ENCODE assay signal across 12 mouse cellular contexts in the genomic region with DNA sequence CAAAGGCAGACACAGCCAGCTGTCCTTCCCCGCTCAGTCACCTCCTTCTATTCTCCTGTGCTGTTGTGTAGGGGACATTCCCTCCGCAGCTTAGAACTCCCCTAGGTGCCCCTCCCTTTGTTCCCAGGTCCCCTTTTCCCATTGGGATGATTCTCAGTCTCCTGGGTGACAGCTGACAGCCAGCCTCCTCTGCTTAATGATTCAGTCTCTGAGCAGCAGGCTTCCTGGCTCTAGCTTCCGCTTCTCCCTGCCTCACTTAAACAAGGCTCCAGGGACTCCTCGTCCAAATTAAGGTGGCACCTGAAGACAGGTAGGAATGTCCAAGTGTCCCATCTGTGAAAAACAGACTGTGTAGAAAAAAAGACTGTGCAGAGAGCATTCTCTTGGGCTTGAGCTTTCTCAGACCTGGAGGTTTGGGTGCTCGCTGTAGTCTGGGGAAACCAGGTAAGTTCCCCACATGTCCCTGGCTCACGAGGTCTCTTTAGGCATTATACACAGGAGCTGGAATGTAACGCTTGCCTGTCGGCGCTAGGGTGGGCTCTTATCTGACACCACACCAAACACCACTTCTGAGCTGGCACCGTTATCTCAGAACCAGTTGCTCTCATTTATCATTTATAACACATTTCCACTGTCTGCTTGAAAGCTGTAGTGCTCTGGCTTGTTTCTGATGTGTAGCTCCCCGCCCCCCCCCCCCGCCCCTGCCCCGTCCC. TPM values are rescaled to one million over a fixed set of nuclear protein-coding genes. Genes with fewer than 3 reads are reported as not detected.
DNase-seq lines count a peak whose midpoint lies in the region; ATAC-seq lines count a peak whose summit lies in the region.
"Had no signal": no experiment of that assay in that cellular context is flagged by ENCODE, and none has a peak within 500 bp of the region (broad histone marks: within the 10 kb centered on the region; RNA-seq: fewer than 3 reads in every experiment).

No protein-coding gene starts in this region.

- ATAC-seq in heart, embryonic 16.5 days (replicated peaks; ENCODE audit: extremely low read depth, insufficient read depth, low FRiP score) = 0 out of 2 replicates have a peak, but pooled peaks have one; percentile 28
- no peak for ATAC-seq in hindbrain, embryonic 13.5 days (ENCODE audit: low FRiP score)
- ATAC-seq in midbrain, embryonic 13.5 days = peak; percentile 40
- no peak for ATAC-seq in inflammation-experienced regulatory T-cells, adult 6 months

- no peak for DNase-seq in heart, adult 8-10 months (ENCODE audit: low spot score)
- DNase-seq in c-Kit-positive CD71-positive TER-119-negative erythroid progenitor cells, embryonic 14.5 days (ENCODE audit: low read depth) = peak; percentile 64
- DNase-seq in cerebellum, adult 11 months = no peak
- no peak for DNase-seq in urinary bladder, postnatal 25 days (ENCODE audit: low spot score)
- DNase-seq: cerebellum, adult 18-20 months; heart, postnatal 4 days; lung, postnatal 36 days had no signal

- peaks cover 11% of the 10 kb centered on the region for H3K36me3 ChIP-seq in heart, embryonic 16.5 days (ENCODE audit: control insufficient read depth, insufficient read depth)
- H3K36me3 ChIP-seq in hindbrain, embryonic 13.5 days = peaks cover 23% of the 10 kb centered on the region
- H3K36me3 ChIP-seq in midbrain, embryonic 13.5 days = peaks cover 21% of the 10 kb centered on the region

- peaks cover 3% of the 10 kb centered on the region; the same call in 1 of the 2 replicates for H3K9me3 ChIP-seq in heart, embryonic 16.5 days (replicated peaks; ENCODE audit: control insufficient read depth, low read length)
- no peaks in the 10 kb centered on the region for H3K9me3 ChIP-seq in hindbrain, embryonic 13.5 days
- no peaks in the 10 kb centered on the region; the same call in 1 of the 2 replicates for H3K9me3 ChIP-seq in midbrain, embryonic 13.5 days

- no peak overlapping the region for H3K27ac ChIP-seq in heart, embryonic 16.5 days (ENCODE audit: low read length)
- H3K27ac ChIP-seq in hindbrain, embryonic 13.5 days = peak overlapping the region; percentile 46
- peak overlapping the region; percentile 68 for H3K27ac ChIP-seq in midbrain, embryonic 13.5 days

- WGBS in heart, embryonic 16.5 days = 27% methylated on average over 13 of the region's 13 CpGs
- WGBS in hindbrain, embryonic 13.5 days = 45% methylated on average over 13 of the region's 13 CpGs
- WGBS in midbrain, embryonic 13.5 days = 34% methylated on average over 13 of the region's 13 CpGs

- no peak overlapping the region for H3K9ac ChIP-seq in heart, embryonic 16.5 days (ENCODE audit: low read length)
- peak overlapping the region; percentile 49; the same call in 1 of the 2 replicates for H3K9ac ChIP-seq in hindbrain, embryonic 13.5 days
- H3K9ac ChIP-seq in midbrain, embryonic 13.5 days (replicated peaks) = no peak overlapping the region

- H3K27me3 ChIP-seq in heart, embryonic 16.5 days (ENCODE audit: control insufficient read depth, insufficient read depth, low read length) = no peaks in the 10 kb centered on the region
- no peaks in the 10 kb centered on the region for H3K27me3 ChIP-seq in hindbrain, embryonic 13.5 days
- no peaks in the 10 kb centered on the region for H3K27me3 ChIP-seq in midbrain, embryonic 13.5 days

- H3K4me3 ChIP-seq in heart, embryonic 16.5 days (ENCODE audit: low read length) = no peak overlapping the region
- no peak overlapping the region for H3K4me3 ChIP-seq in hindbrain, embryonic 13.5 days
- no peak overlapping the region for H3K4me3 ChIP-seq in midbrain, embryonic 13.5 days (replicated peaks)

- H3K4me2 ChIP-seq in heart, embryonic 16.5 days (ENCODE audit: low read depth, low read length) = no peak overlapping the region
- 0 out of 2 replicates have a peak overlapping the region, but pooled peaks have one; percentile 1 for H3K4me2 ChIP-seq in hindbrain, embryonic 13.5 days
- no peak overlapping the region for H3K4me2 ChIP-seq in midbrain, embryonic 13.5 days (replicated peaks)

- H3K4me1 ChIP-seq in heart, embryonic 16.5 days (ENCODE audit: control insufficient read depth, insufficient read depth, low read length) = peaks cover 27% of the 10 kb centered on the region
- H3K4me1 ChIP-seq in hindbrain, embryonic 13.5 days (replicated peaks) = peaks cover 48% of the 10 kb centered on the region
- H3K4me1 ChIP-seq in midbrain, embryonic 13.5 days (replicated peaks) = peaks cover 54% of the 10 kb centered on the region

RNA-seq across cellular contexts. Expression of gene Abcg1, which starts 33.7 kb away (rescaled TPM):
- 12.7 and 15.6 TPM in 2 replicates for polyA plus RNA-seq in heart, embryonic 16.5 days (2015; fragmentation: Nextera tagmentation; extraction: Ambion mirVana)
- total RNA-seq in heart, adult 8-10 months (2022) = 1 to 10 TPM; 3.7 to 6.9 (median 6.5) TPM
- 19.3 and 21.5 TPM in 2 replicates for polyA plus RNA-seq in hindbrain, embryonic 13.5 days (2015; fragmentation: Nextera tagmentation; extraction: Ambion mirVana)
- polyA plus RNA-seq in midbrain, embryonic 13.5 days (2015; fragmentation: Nextera tagmentation; extraction: Ambion mirVana) = 21.8 and 24.4 TPM in 2 replicates
- polyA plus RNA-seq in inflammation-experienced regulatory T-cells, adult 6 months (2017; shearing (Covaris generic)) = 100 to 1,000 TPM in 1 of 3 experiments, 10 to 100 TPM in 2; 67.1 to 113 (median 95.6) TPM

RNA-seq across cellular contexts. Expression of gene Tff3, which starts 38.3 kb away (rescaled TPM):
- polyA plus RNA-seq in heart, embryonic 16.5 days (2015; fragmentation: Nextera tagmentation; extraction: Ambion mirVana) = 3.4 TPM in 1 of 2 replicates, not detected in the other
- not detected for total RNA-seq in heart, adult 8-10 months (2022)
- polyA plus RNA-seq in hindbrain, embryonic 13.5 days (2015; fragmentation: Nextera tagmentation; extraction: Ambion mirVana) = 3.5 and 3.9 TPM in 2 replicates
- polyA plus RNA-seq in midbrain, embryonic 13.5 days (2015; fragmentation: Nextera tagmentation; extraction: Ambion mirVana) = 0.97 and 2.0 TPM in 2 replicates
- polyA plus RNA-seq in inflammation-experienced regulatory T-cells, adult 6 months (2017; shearing (Covaris generic)) = not detected
- total RNA-seq: heart, postnatal 4 days; layer of hippocampus, postnatal 14 days had no signal

RNA-seq across cellular contexts. Expression of gene Tff2, which starts 52.9 kb away (rescaled TPM):
- polyA plus RNA-seq in heart, embryonic 16.5 days (2015; fragmentation: Nextera tagmentation; extraction: Ambion mirVana) = not detected in 2 replicates
- not detected for total RNA-seq in heart, adult 8-10 months (2022)
- polyA plus RNA-seq in hindbrain, embryonic 13.5 days (2015; fragmentation: Nextera tagmentation; extraction: Ambion mirVana) = not detected in 2 replicates
- not detected in 2 replicates for polyA plus RNA-seq in midbrain, embryonic 13.5 days (2015; fragmentation: Nextera tagmentation; extraction: Ambion mirVana)
- polyA plus RNA-seq in inflammation-experienced regulatory T-cells, adult 6 months (2017; shearing (Covaris generic)) = not detected
- total RNA-seq: heart, postnatal 4 days; layer of hippocampus, postnatal 14 days had no signal

Comparison
In these comparisons a context has a peak if more than half of its experiments do, and no peak if none do; other contexts are left out.
1. ATAC-seq: peak in heart, embryonic 16.5 days (single experiment) and midbrain, embryonic 13.5 days (single experiment); none in hindbrain, embryonic 13.5 days (single experiment) and inflammation-experienced regulatory T-cells, adult 6 months (single experiment).